Mouse (Mus musculus): ENCODE data around the gene Dhcr24. TPM values are rescaled to one million over a fixed set of nuclear protein-coding genes. Genes with fewer than 3 reads are reported as not detected.

Gene Dhcr24
- polyA plus RNA-seq, 1 experiment from 2014 or later: 3.9 TPM

DNA sequence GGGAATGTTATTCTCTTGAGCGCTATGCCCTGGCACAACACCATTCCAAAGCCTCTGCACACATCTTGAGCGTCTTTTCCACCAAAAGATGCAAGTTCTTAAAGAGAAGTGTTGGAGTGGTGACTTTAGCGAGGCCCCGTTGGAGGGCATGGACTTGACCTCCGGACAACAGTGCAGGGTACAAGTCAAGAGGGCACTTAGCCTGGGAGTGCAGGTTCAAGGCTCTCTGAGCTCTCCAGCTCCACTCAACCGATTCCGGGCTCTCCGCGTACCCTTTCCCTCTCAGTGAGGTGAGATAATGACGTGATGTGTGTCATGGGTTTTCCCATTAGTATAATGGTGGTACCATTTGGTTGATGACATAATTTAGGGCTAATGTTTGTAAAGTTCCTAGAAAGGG is 63.4 kb downstream of the Dhcr24 start:
- Histone ChIP-seq H3K9ac (no peak overlapping the region), H3K4me2 (no peak overlapping the region), H3K4me1 (replicated peaks) (no peaks in the 10 kb centered on the region), H3K4me3 (no peak overlapping the region), H3K9me3 (replicated peaks) (no peaks in the 10 kb centered on the region), H3K27me3 (replicated peaks) (peaks cover 89% of the 10 kb centered on the region), H3K27ac (ENCODE audit: poor library complexity, severe bottlenecking) (no peak overlapping the region), H3K36me3 (no peaks in the 10 kb centered on the region)
- ATAC-seq (ENCODE audit: insufficient number of reproducible peaks, low FRiP score): no peak
- WGBS: 81% methylated on average over 10 of the region's 10 CpGs

GRCm38 (mm10) chr4:106627809-106628208 is 67.0 kb downstream of the Dhcr24 start:
- H3K27me3 ChIP-seq (replicated peaks): peaks cover 81% of the 10 kb centered on the region
- 74% methylated on average over 5 of the region's 5 CpGs for WGBS

DNA sequence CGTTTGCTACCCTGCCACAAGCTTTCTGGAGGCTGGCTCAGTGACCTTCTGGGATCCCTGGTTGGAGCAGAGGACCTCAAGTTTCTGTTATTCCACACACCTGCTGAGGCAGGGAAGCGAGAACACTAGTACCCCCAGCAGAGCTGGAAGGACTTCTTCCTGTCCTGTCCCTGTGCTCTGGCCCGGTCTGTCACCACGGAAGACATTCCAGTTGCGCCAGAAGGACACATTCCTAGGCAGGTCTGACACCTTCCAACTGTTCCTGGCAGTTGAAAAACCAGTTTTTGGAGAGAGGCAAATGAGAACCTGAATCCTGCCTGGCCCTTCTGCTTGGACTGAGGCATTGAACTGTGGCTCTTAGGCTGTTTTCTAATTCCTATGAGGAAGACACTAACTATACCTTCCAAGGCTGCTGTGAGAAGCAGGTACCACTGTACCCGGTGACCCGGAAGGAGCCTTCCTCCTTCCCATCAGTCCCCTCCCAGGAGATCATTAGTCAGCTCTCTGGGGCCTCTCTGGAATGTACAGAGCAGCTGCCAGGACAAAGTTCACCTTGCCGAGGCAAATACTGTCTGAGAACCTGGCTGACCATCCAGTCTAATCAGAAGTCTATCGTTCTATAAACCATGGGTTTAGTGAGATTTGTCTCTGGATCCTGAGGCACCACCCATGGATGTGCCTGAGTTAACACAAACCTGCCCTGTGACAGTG is 68.0 kb downstream of the Dhcr24 start:
- H3K4me3 ChIP-seq: no peak overlapping the region
- H3K4me1 ChIP-seq (replicated peaks): 0 out of 2 replicates have a peak, but pooled peaks cover 2% of the 10 kb centered on the region
- ATAC-seq (ENCODE audit: insufficient number of reproducible peaks, low FRiP score): no peak
- H3K27me3 ChIP-seq (replicated peaks): peaks cover 78% of the 10 kb centered on the region
- 29% methylated on average over 9 of the region's 9 CpGs for WGBS
- H3K27ac ChIP-seq (ENCODE audit: poor library complexity, severe bottlenecking): no peak overlapping the region
- no peak overlapping the region for H3K4me2 ChIP-seq
- H3K9me3 ChIP-seq (replicated peaks): no peaks in the 10 kb centered on the region
- H3K9ac ChIP-seq: no peak overlapping the region
- H3K36me3 ChIP-seq: no peaks in the 10 kb centered on the region

More at GRCm38 (mm10) chr4:106627809-106628208, 67.0 kb downstream of the Dhcr24 start:
- H3K4me2 ChIP-seq: no peak overlapping the region
- no peaks in the 10 kb centered on the region for H3K4me1 ChIP-seq (replicated peaks)
- ATAC-seq (ENCODE audit: insufficient number of reproducible peaks, low FRiP score): no peak
- H3K9me3 ChIP-seq (replicated peaks): no peaks in the 10 kb centered on the region
- H3K36me3 ChIP-seq: no peaks in the 10 kb centered on the region
- H3K9ac ChIP-seq: no peak overlapping the region
- H3K4me3 ChIP-seq: no peak overlapping the region
- no peak overlapping the region for H3K27ac ChIP-seq (ENCODE audit: poor library complexity, severe bottlenecking)

- Histone ChIP-seq H3K4me1 (replicated peaks) (0 out of 2 replicates have a peak, but pooled peaks cover 5% of the 10 kb centered on the region), H3K27me3 (replicated peaks) (peaks cover 78% of the 10 kb centered on the region), H3K36me3 (no peaks in the 10 kb centered on the region), H3K4me3 (no peak overlapping the region), H3K9ac (no peak overlapping the region), H3K27ac (ENCODE audit: poor library complexity, severe bottlenecking) (no peak overlapping the region), H3K9me3 (replicated peaks) (no peaks in the 10 kb centered on the region), H3K4me2 (no peak overlapping the region)
- ATAC-seq (ENCODE audit: insufficient number of reproducible peaks, low FRiP score): no peak
- 65% methylated on average over 5 of the region's 5 CpGs for WGBS
Observed at GRCm38 (mm10) chr4:106629374-106629773, 68.5 kb downstream of the Dhcr24 start.

DNA sequence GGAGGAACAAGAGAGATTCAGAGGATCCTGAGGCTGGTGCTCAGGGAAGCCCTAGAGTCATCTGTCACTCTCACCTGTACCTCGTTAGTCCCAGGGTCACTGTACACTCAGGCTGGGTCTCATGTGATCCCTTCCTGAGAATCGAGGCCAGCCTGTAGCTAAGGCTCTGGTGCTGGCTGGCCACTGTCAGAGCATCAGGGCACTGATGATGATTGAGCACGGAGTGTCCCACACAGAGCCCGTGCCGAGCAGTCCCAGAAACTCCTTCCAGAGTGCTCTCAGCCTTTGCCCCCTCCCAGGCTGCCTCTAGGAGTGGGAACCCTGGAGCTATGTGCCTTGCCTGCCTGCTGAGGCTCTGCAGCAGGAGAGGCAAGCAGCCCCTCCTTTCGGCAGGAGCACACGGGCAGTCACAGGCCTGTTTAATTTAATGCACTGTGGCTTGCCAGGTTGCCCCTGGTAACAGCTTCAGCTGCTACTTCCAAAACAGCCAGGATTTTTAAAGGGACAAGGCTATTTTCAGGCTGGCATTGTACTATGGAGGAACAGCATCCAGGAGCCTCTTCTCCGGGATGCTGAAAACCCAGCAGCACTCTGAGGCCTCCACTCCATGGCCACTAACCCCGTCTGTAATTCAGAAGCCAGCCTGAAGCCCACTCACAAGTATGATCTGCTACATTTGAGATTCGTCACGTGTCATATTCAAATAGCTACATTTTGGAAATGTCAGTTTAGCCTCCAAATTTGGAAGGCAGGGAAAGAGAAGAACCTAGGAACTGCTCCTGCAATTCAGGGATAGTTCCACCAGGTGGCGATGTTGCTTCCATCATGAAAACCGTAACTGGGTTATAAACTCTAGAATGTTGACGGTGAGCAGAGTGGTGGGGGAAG is 69.7 kb downstream of the Dhcr24 start:
- H3K4me3 ChIP-seq: no peak overlapping the region
- no peak for ATAC-seq (ENCODE audit: insufficient number of reproducible peaks, low FRiP score)

DNA sequence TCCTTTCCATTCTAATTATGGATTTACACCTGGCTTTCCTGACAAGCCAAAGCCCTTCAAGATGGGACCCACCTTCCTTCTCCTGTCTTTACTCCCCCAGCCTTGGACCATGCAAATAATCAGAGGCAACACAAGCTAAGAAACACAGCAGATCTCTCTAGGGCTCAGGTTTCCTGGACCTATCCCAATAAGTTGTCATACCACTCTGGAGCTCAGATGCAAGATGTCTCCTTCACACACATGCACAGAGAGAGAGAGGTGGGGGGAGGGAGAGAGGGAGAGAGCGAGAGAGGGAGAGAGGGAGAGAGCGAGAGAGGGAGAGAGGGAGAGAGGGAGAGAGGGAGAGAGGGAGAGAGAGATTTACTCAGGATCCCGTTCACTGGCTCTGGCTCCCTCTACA is 71.5 kb downstream of the Dhcr24 start:
- H3K4me2 ChIP-seq: no peak overlapping the region
- ATAC-seq (ENCODE audit: insufficient number of reproducible peaks, low FRiP score): no peak
- peaks cover 64% of the 10 kb centered on the region for H3K27me3 ChIP-seq (replicated peaks)
- H3K9ac ChIP-seq: no peak overlapping the region
- no peak overlapping the region for H3K27ac ChIP-seq (ENCODE audit: poor library complexity, severe bottlenecking)
- 29% methylated on average over 1 of the region's 3 CpGs for WGBS
- H3K9me3 ChIP-seq (replicated peaks): no peaks in the 10 kb centered on the region
- H3K4me3 ChIP-seq: no peak overlapping the region
- H3K4me1 ChIP-seq (replicated peaks): 0 out of 2 replicates have a peak, but pooled peaks cover 5% of the 10 kb centered on the region
- no peaks in the 10 kb centered on the region for H3K36me3 ChIP-seq

More for the DNA sequence above, 69.7 kb downstream of the Dhcr24 start:
- Histone ChIP-seq H3K4me1 (replicated peaks) (0 out of 2 replicates have a peak, but pooled peaks cover 5% of the 10 kb centered on the region), H3K27me3 (replicated peaks) (peaks cover 68% of the 10 kb centered on the region), H3K27ac (ENCODE audit: poor library complexity, severe bottlenecking) (no peak overlapping the region), H3K36me3 (no peaks in the 10 kb centered on the region), H3K9me3 (replicated peaks) (no peaks in the 10 kb centered on the region), H3K4me2 (no peak overlapping the region), H3K9ac (no peak overlapping the region)
- WGBS: 29% methylated on average over 14 of the region's 14 CpGs

- H3K4me3 ChIP-seq: no peak overlapping the region
- no peak for ATAC-seq (ENCODE audit: insufficient number of reproducible peaks, low FRiP score)
- H3K4me2 ChIP-seq: no peak overlapping the region
- no peaks in the 10 kb centered on the region for H3K9me3 ChIP-seq (replicated peaks)
- no peaks in the 10 kb centered on the region for H3K36me3 ChIP-seq
- H3K27me3 ChIP-seq (replicated peaks): peaks cover 58% of the 10 kb centered on the region
- 27% methylated on average over 8 of the region's 8 CpGs for WGBS
- H3K4me1 ChIP-seq (replicated peaks): 0 out of 2 replicates have a peak, but pooled peaks cover 5% of the 10 kb centered on the region
- peak overlapping the region; percentile 55; the same call in 1 of the 2 replicates for H3K27ac ChIP-seq (ENCODE audit: poor library complexity, severe bottlenecking)
- H3K9ac ChIP-seq: no peak overlapping the region
Observed at GRCm38 (mm10) chr4:106633281-106634085, 72.6 kb downstream of the Dhcr24 start.

- ATAC-seq (ENCODE audit: insufficient number of reproducible peaks, low FRiP score): no peak
- H3K9me3 ChIP-seq (replicated peaks): no peaks in the 10 kb centered on the region
- 37% methylated on average over 9 of the region's 9 CpGs for WGBS
- no peak overlapping the region for H3K9ac ChIP-seq
- H3K4me3 ChIP-seq: no peak overlapping the region
- H3K4me1 ChIP-seq (replicated peaks): 0 out of 2 replicates have a peak, but pooled peaks cover 5% of the 10 kb centered on the region
- H3K36me3 ChIP-seq: no peaks in the 10 kb centered on the region
- H3K27ac ChIP-seq (ENCODE audit: poor library complexity, severe bottlenecking): peak overlapping the region; percentile 55; the same call in 1 of the 2 replicates
- no peak overlapping the region for H3K4me2 ChIP-seq
- peaks cover 52% of the 10 kb centered on the region for H3K27me3 ChIP-seq (replicated peaks)
Observed at GRCm38 (mm10) chr4:106634086-106634479, 73.2 kb downstream of the Dhcr24 start.
